Mouse (Mus musculus) bone marrow macrophage, adult 2 months (primary cell): ENCODE measurements at regions not wholly inside any gene's neighbourhood (a gene's known extent, or its start where the extent isn't known, plus 50 kb on each side); places are given as distances from the start of the nearest gene placed in this dataset.

Source experiments
- CTCF ChIP-seq: IDR thresholded peaks from 2 replicates; pipeline ENCODE4 v1.5.1; 2012; ENCODE audit warnings: low read depth, mild to moderate bottlenecking, low read length, moderate library complexity
- POLR2A ChIP-seq: IDR thresholded peaks from 2 replicates; pipeline ENCODE4 v1.6.1; 2012; ENCODE audit warnings: mild to moderate bottlenecking, low read depth, low read length, borderline replicate concordance

- no peak for TF ChIP-seq POLR2A
- no peak for TF ChIP-seq CTCF
Observed at GRCm38 (mm10) chr1:128706167-128706566, 114.1 kb upstream of the Cxcr4 start.
